Mouse (Mus musculus) ES-Bruce4 (cell line): Measurements from ENCODE around the gene Ttc30b. TPM values are rescaled to one million over a fixed set of nuclear protein-coding genes. Genes with fewer than 3 reads are reported as not detected.
A peak's percentile ranks its signal among the peaks of the same experiment; 100 is the strongest.
"Not testable (repeated sequence)": the region's sequence is repeated elsewhere in the genome, so short reads cannot be mapped to it uniquely, and the experiment has no call there.

Experiments
- H3K27ac ChIP-seq: 2 replicates; pipeline ENCODE4 v1.5.1; 2012; ENCODE audit warnings: low read length, inconsistent platforms; ENCODE audit not compliant: insufficient read depth
- H3K27me3 ChIP-seq: 2 replicates; pipeline ENCODE4 v1.6.1; 2012; ENCODE audit warnings: mild to moderate bottlenecking, low read length, inconsistent platforms; ENCODE audit not compliant: control insufficient read depth, poor library complexity, insufficient read depth, severe bottlenecking
- H3K36me3 ChIP-seq: 2 replicates; pipeline ENCODE4 v1.6.1; 2012; ENCODE audit warnings: inconsistent platforms, mild to moderate bottlenecking, low read length, moderate library complexity; ENCODE audit not compliant: control insufficient read depth, poor library complexity, insufficient read depth, severe bottlenecking
- H3K4me1 ChIP-seq: one replicate; pipeline ENCODE4 v1.8.1; 2011; ENCODE audit warnings: low read length; ENCODE audit not compliant: control insufficient read depth, insufficient read depth
- H3K4me3 ChIP-seq: 2 replicates; pipeline ENCODE4 v1.5.1; 2011; ENCODE audit warnings: low read depth, mild to moderate bottlenecking, low read length
- H3K9ac ChIP-seq: 2 replicates; pipeline ENCODE4 v1.6.1; 2012; ENCODE audit warnings: low read depth, mild to moderate bottlenecking, inconsistent platforms; ENCODE audit not compliant: poor library complexity, severe bottlenecking
- H3K9me3 ChIP-seq: replicated peaks from 2 replicates; pipeline ENCODE4 v1.6.1; 2012; ENCODE audit warnings: mild to moderate bottlenecking, low read length, inconsistent platforms; ENCODE audit not compliant: control insufficient read depth, poor library complexity, insufficient read depth, severe bottlenecking
- CTCF ChIP-seq: IDR thresholded peaks from one replicate; pipeline ENCODE4 v1.8.1; 2011; ENCODE audit warnings: low read depth, low read length
- EP300 ChIP-seq: IDR thresholded peaks from 2 replicates; pipeline ENCODE4 v1.6.1; 2011; ENCODE audit warnings: low read depth, low read length; ENCODE audit not compliant: insufficient read depth
- POLR2A ChIP-seq: IDR thresholded peaks from one replicate; pipeline ENCODE4 v1.8.1; 2011; ENCODE audit warnings: low read length; ENCODE audit not compliant: insufficient read depth
- polyA plus RNA-seq: library from polyadenylated mRNA; stranded (reverse); fragments of >200 nt; gene quantifications from 2 replicates; pipeline ENCODE4 v1.2.4, GENCODE M21; 2011; ENCODE audit warnings: low read depth; ENCODE audit not compliant: missing spikeins, insufficient read depth, insufficient read length

The Ttc30b gene
- 0.87 and 1.2 TPM in 2 replicates for polyA plus RNA-seq

GRCm38 (mm10) chr2:75938117-75939063, at the start of gene Ttc30b:
Ttc30b (minus strand) TSS chr2:75938585.
- Histone ChIP-seq H3K4me1 (no peaks in the 10 kb centered on the region), H3K4me3 (peak within 1 kb of the TSS; percentile 66), H3K9ac (peak within 1 kb of the TSS; percentile 62), H3K27me3 (no peaks in the 10 kb centered on the region; the same call in 1 of the 2 replicates), H3K9me3 (no peaks in the 10 kb centered on the region), H3K36me3 (no peaks in the 10 kb centered on the region), H3K27ac (no peak within 1 kb of the TSS)
- TF ChIP-seq POLR2A: no peak
- TF ChIP-seq CTCF: no peak
- no peak for TF ChIP-seq EP300

- H3K9me3 ChIP-seq: no peaks in the 10 kb centered on the region
- no peak overlapping the region for H3K4me3 ChIP-seq
- H3K27me3 ChIP-seq: no peaks in the 10 kb centered on the region; the same call in 1 of the 2 replicates
- TF ChIP-seq POLR2A: no peak
- no peak for TF ChIP-seq EP300
- no peak for TF ChIP-seq CTCF
- no peak overlapping the region for H3K9ac ChIP-seq
- H3K4me1 ChIP-seq: peaks cover 2% of the 10 kb centered on the region
- H3K27ac ChIP-seq: no peak overlapping the region
- no peaks in the 10 kb centered on the region for H3K36me3 ChIP-seq
Observed at GRCm38 (mm10) chr2:75987739-75988138, 49.4 kb upstream of the Ttc30b start.

DNA sequence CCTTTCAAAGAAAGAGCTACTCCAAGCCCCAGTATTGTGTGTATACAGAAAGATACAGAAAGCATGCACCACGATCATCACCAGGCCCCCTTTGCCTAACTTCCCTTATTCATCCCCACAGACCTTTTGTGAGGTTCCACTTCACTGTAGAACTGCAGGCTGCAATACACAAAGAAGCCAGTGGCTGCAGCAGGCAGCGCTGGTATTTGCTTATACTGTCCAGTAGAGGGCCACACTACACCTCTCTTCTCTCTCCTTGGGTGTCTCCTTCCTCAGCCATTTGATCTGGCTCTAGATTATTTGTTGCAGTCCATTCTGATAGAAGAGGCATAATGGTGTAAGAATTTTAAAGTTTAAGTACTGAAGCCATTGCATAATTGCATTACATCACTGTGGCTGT, 46.7 kb upstream of the Ttc30b start:
- peaks cover 2% of the 10 kb centered on the region for H3K4me1 ChIP-seq
- no peak overlapping the region for H3K27ac ChIP-seq
- H3K27me3 ChIP-seq: no peaks in the 10 kb centered on the region; the same call in 1 of the 2 replicates
- TF ChIP-seq CTCF: peak; percentile 88
- no peak for TF ChIP-seq POLR2A
- no peak overlapping the region for H3K4me3 ChIP-seq
- no peak overlapping the region for H3K9ac ChIP-seq
- no peaks in the 10 kb centered on the region for H3K36me3 ChIP-seq
- no peaks in the 10 kb centered on the region for H3K9me3 ChIP-seq

- TF ChIP-seq CTCF: no peak
- no peak for TF ChIP-seq EP300
- no peak for TF ChIP-seq POLR2A
Observed at GRCm38 (mm10) chr2:75983847-75984246, 45.5 kb upstream of the Ttc30b start.

GRCm38 (mm10) chr2:75983091-75983490, 44.7 kb upstream of the Ttc30b start:
- Histone ChIP-seq H3K9me3 (no peaks in the 10 kb centered on the region), H3K27ac (no peak overlapping the region), H3K36me3 (no peaks in the 10 kb centered on the region), H3K4me1 (no peaks in the 10 kb centered on the region), H3K27me3 (no peaks in the 10 kb centered on the region), H3K9ac (no peak overlapping the region), H3K4me3 (no peak overlapping the region)
- TF ChIP-seq CTCF: no peak
- TF ChIP-seq POLR2A: no peak
- TF ChIP-seq EP300: no peak

More at GRCm38 (mm10) chr2:75983847-75984246, 45.5 kb upstream of the Ttc30b start:
- Histone ChIP-seq H3K4me3 (no peak overlapping the region), H3K27ac (no peak overlapping the region), H3K9ac (no peak overlapping the region), H3K27me3 (no peaks in the 10 kb centered on the region; the same call in 1 of the 2 replicates), H3K9me3 (no peaks in the 10 kb centered on the region), H3K4me1 (peaks cover 2% of the 10 kb centered on the region), H3K36me3 (no peaks in the 10 kb centered on the region)

DNA sequence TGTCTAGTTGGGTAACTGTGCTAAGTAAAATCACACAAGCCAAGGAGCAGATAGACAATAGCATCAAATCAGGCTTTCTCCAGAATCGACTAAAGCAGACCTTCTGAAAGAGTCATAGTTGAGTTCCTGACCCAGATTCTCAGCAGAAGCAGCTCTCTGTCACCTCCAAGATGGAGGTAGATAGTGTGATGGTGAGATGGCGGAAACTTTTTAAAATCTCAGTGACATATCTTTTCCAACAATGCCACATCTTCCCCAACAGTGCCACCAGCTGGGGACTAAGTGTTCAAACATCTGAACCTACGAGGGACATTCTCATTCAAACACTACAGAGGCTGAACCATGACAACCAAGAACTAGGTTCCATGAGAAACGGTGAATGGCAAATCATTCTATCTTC, 44.2 kb upstream of the Ttc30b start:
- no peak overlapping the region for H3K9ac ChIP-seq
- H3K4me3 ChIP-seq: no peak overlapping the region
- H3K9me3 ChIP-seq: no peaks in the 10 kb centered on the region
- no peaks in the 10 kb centered on the region for H3K4me1 ChIP-seq
- no peaks in the 10 kb centered on the region for H3K27me3 ChIP-seq
- H3K36me3 ChIP-seq: no peaks in the 10 kb centered on the region
- no peak overlapping the region for H3K27ac ChIP-seq
- no peak for TF ChIP-seq POLR2A
- TF ChIP-seq EP300: no peak
- no peak for TF ChIP-seq CTCF

GRCm38 (mm10) chr2:75981440-75982081, 43.2 kb upstream of the Ttc30b start, which contains the start of gene Ttc30a1:
Ttc30a1 (minus strand) TSS chr2:75981967.
- not testable (repeated sequence) for H3K9me3 ChIP-seq, H3K4me1 ChIP-seq, H3K36me3 ChIP-seq, H3K27ac ChIP-seq, H3K27me3 ChIP-seq
- Histone ChIP-seq H3K9ac (peak within 1 kb of the TSS; percentile 44; the same call in 1 of the 2 replicates), H3K4me3 (peak within 1 kb of the TSS; percentile 55)

DNA sequence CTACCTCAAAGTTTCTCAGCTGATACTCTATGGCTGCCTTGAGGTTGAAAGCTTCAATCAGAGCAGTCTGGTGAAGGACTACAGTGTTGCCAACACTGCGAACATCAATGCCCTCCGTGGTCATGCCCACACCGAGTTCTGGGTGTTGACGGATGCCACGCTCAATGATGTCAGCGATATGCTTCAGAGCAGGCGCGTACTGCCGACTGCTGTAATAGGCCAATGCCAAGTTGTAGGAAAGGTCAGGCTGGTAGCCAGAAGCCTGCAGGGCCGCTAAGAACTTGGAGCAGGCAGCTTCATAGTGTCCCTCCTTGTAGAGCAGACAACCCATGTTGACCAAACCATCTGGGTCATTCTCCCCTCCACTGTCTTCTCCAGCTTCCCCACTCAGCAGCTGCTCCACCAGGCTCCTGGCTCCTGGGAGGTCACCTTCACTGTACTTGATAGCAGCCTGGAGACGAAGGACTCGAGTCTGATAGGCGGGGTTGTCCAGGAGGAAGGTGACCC, 42.6 kb upstream of the Ttc30b start:
- not testable (repeated sequence) for H3K27ac ChIP-seq, H3K9me3 ChIP-seq, H3K9ac ChIP-seq, H3K27me3 ChIP-seq, H3K4me1 ChIP-seq, H3K36me3 ChIP-seq
- peak overlapping the region; percentile 55 for H3K4me3 ChIP-seq
